Mouse (Mus musculus): ENCODE measurements around the gene Rpgrip1l. TPM values are rescaled to one million over a fixed set of nuclear protein-coding genes. Genes with fewer than 3 reads are reported as not detected.

Gene Rpgrip1l
- polyA plus RNA-seq, 1 experiment from 2014 or later, result 8.7 TPM

DNA sequence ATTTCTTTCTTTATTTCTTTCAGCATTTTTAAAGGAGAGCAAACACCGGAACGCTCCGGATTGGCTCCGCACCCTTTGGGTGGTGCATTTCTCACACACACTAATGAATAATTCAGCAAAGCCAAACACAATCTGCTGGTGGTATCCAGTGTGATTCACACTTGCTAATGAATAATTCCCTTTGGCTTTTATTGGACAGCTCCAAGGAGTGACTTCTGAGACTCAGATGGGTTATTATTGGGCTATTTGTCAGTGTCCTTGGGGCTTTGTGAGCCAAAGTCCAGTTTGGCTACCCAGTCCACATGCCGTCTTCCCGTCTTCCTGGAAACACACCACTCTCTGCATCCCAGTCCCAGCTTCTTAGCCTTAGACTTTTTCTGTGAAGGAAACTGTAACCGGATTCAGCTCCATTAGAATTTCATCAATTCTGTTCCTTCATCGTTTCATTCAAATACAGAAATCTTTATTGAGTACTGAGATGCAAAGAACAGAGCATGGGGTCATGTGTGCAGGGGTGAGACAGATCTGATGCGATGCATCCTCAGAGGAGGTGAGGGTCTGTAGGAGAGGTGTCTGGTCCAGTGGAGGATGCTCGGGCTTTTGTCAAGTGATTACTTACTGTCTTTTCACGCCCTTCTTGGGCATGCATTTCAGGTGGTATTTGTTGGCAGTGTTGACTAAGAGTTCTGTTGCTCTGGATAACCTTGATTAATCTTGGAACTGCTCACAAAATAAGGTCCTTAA is 43.1 kb upstream of the Rpgrip1l start:
- no peak for DNase-seq (ENCODE audit: low spot score)
- TF ChIP-seq CTCF (IDR thresholded peaks at IDR 0.05; ENCODE audit: low read depth), result no peak
- Histone ChIP-seq H3K27me3 (ENCODE audit: insufficient read depth, low read length) (no peaks in the 10 kb centered on the region), H3K4me1 (replicated peaks; ENCODE audit: insufficient read depth, low read length) (no peaks in the 10 kb centered on the region), H3K4me3 (replicated peaks; ENCODE audit: low read depth, low read length) (no peak overlapping the region), H3K9ac (ENCODE audit: low read depth, low read length) (no peak overlapping the region), H3K9me3 (replicated peaks; ENCODE audit: low read length) (no peaks in the 10 kb centered on the region), H3K4me2 (ENCODE audit: low read length) (no peak overlapping the region), H3K36me3 (ENCODE audit: insufficient read depth, low read length) (no peaks in the 10 kb centered on the region), H3K27ac (no peak overlapping the region)
- 84% methylated on average over 11 of the region's 11 CpGs for WGBS
- ATAC-seq (replicated peaks; ENCODE audit: low FRiP score, low read depth), result no peak

DNA sequence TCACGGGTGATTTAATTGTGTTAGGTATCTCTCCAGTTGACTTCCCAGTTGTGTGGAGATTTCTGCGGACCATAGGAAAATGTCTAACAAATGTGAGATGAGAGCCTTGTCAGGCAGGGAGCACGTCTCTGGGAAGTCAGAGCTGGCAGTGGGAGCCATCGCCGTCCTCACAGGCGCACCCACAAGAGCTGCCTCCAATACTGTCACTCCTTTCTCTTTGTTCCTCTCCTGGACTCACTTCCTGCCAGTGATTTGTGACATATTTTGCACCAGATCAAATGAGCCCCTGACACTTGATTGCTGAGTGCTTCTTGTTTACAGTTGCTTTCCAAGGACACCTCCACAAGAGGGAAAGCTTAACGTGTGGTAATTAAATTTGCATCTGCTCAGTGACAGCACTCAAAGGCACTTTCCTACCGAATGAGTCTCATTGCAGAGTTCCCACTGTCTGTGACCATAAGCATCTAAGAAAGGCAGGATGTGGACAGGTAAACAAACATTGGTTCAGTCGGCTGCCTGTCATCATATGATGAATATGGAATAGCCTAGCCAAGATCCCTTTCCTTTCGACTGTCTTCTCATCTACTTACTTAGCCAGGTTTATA is 42.3 kb upstream of the Rpgrip1l start:
- no peak overlapping the region for H3K27ac ChIP-seq
- H3K4me1 ChIP-seq (replicated peaks; ENCODE audit: insufficient read depth, low read length), result 0 out of 2 replicates have a peak, but pooled peaks cover 3% of the 10 kb centered on the region
- H3K9ac ChIP-seq (ENCODE audit: low read depth, low read length), result no peak overlapping the region
- no peak overlapping the region for H3K4me3 ChIP-seq (replicated peaks; ENCODE audit: low read depth, low read length)
- DNase-seq (ENCODE audit: low spot score) (no peak), ATAC-seq (replicated peaks; ENCODE audit: low FRiP score, low read depth) (no peak)
- TF ChIP-seq CTCF (IDR thresholded peaks at IDR 0.05; ENCODE audit: low read depth), result no peak
- no peaks in the 10 kb centered on the region for H3K9me3 ChIP-seq (replicated peaks; ENCODE audit: low read length)
- 41% methylated on average over 10 of the region's 10 CpGs for WGBS
- H3K36me3 ChIP-seq (ENCODE audit: insufficient read depth, low read length), result no peaks in the 10 kb centered on the region
- no peaks in the 10 kb centered on the region for H3K27me3 ChIP-seq (ENCODE audit: insufficient read depth, low read length)
- no peak overlapping the region for H3K4me2 ChIP-seq (ENCODE audit: low read length)

GRCm38 (mm10) chr8:91353907-91354306 is 40.8 kb upstream of the Rpgrip1l start:
- no peak for DNase-seq (ENCODE audit: low spot score)
- H3K4me1 ChIP-seq (replicated peaks; ENCODE audit: insufficient read depth, low read length), result 0 out of 2 replicates have a peak, but pooled peaks cover 3% of the 10 kb centered on the region
- no peak for ATAC-seq (replicated peaks; ENCODE audit: low FRiP score, low read depth)
- H3K4me3 ChIP-seq (replicated peaks; ENCODE audit: low read depth, low read length), result no peak overlapping the region
- H3K27ac ChIP-seq, result no peak overlapping the region
- H3K9ac ChIP-seq (ENCODE audit: low read depth, low read length), result no peak overlapping the region
- no peaks in the 10 kb centered on the region for H3K9me3 ChIP-seq (replicated peaks; ENCODE audit: low read length)
- no peaks in the 10 kb centered on the region for H3K27me3 ChIP-seq (ENCODE audit: insufficient read depth, low read length)
- no peak overlapping the region for H3K4me2 ChIP-seq (ENCODE audit: low read length)
- no peaks in the 10 kb centered on the region for H3K36me3 ChIP-seq (ENCODE audit: insufficient read depth, low read length)
- peak; percentile 48; the same call in 1 of the 2 replicates for TF ChIP-seq CTCF (IDR thresholded peaks at IDR 0.05; ENCODE audit: low read depth)
- 90% methylated on average over 4 of the region's 4 CpGs for WGBS

DNA sequence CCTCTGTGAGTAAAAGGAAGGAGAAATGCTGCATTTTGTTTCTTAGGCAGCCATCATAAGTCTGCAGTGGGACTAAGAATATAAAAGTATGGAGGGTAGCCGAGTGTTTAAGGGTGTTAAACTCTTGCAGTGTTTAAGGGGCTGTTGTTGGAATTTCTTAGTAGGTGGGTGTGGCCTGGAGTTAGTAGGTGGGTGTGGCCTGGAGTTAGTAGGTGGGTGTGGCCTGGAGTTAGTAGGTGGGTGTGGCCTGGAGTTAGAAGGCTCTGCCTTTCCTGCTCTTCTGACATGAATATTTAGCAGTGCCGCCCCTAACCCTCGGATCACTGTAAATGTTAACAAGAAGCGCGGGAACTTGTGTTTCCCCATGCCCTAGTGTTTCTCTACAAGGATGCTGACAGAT is 40.0 kb upstream of the Rpgrip1l start:
- Histone ChIP-seq H3K4me2 (ENCODE audit: low read length) (no peak overlapping the region), H3K27ac (no peak overlapping the region), H3K4me1 (replicated peaks; ENCODE audit: insufficient read depth, low read length) (0 out of 2 replicates have a peak, but pooled peaks cover 3% of the 10 kb centered on the region), H3K9ac (ENCODE audit: low read depth, low read length) (no peak overlapping the region), H3K4me3 (replicated peaks; ENCODE audit: low read depth, low read length) (no peak overlapping the region), H3K27me3 (ENCODE audit: insufficient read depth, low read length) (no peaks in the 10 kb centered on the region), H3K9me3 (replicated peaks; ENCODE audit: low read length) (no peaks in the 10 kb centered on the region), H3K36me3 (ENCODE audit: insufficient read depth, low read length) (no peaks in the 10 kb centered on the region)
- no peak for TF ChIP-seq CTCF (IDR thresholded peaks at IDR 0.05; ENCODE audit: low read depth)
- 74% methylated on average over 5 of the region's 5 CpGs for WGBS
- DNase-seq (ENCODE audit: low spot score) (no peak), ATAC-seq (replicated peaks; ENCODE audit: low FRiP score, low read depth) (no peak)

DNA sequence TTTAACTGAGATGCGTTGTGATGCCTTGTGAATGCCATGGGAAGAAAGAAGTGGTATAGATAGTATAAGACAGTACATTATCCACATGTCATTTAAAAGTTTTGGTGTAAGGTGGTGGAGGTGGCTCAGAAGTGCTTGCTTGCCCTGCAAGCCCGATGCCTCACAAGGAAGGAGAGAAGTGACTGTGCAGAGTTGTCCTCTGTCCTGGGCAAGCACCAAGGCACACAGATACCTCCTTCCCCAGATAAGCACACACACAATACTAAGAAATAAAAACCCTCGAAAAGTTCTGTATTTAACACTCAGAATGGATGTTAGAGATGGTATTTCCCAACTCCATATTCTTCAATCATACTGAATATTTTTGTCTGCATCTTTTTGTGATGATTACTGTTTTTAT is 39.5 kb upstream of the Rpgrip1l start:
- H3K27ac ChIP-seq, result no peak overlapping the region
- H3K4me1 ChIP-seq (replicated peaks; ENCODE audit: insufficient read depth, low read length), result 0 out of 2 replicates have a peak, but pooled peaks cover 7% of the 10 kb centered on the region
- DNase-seq (ENCODE audit: low spot score) (no peak), ATAC-seq (replicated peaks; ENCODE audit: low FRiP score, low read depth) (no peak)
- 90% methylated on average over 3 of the region's 3 CpGs for WGBS
- H3K9ac ChIP-seq (ENCODE audit: low read depth, low read length), result no peak overlapping the region
- no peaks in the 10 kb centered on the region for H3K9me3 ChIP-seq (replicated peaks; ENCODE audit: low read length)
- no peak for TF ChIP-seq CTCF (IDR thresholded peaks at IDR 0.05; ENCODE audit: low read depth)
- no peaks in the 10 kb centered on the region for H3K36me3 ChIP-seq (ENCODE audit: insufficient read depth, low read length)
- no peaks in the 10 kb centered on the region for H3K27me3 ChIP-seq (ENCODE audit: insufficient read depth, low read length)
- H3K4me2 ChIP-seq (ENCODE audit: low read length), result no peak overlapping the region
- no peak overlapping the region for H3K4me3 ChIP-seq (replicated peaks; ENCODE audit: low read depth, low read length)

- Histone ChIP-seq H3K4me2 (ENCODE audit: low read length) (no peak overlapping the region), H3K9me3 (replicated peaks; ENCODE audit: low read length) (no peaks in the 10 kb centered on the region), H3K4me1 (replicated peaks; ENCODE audit: insufficient read depth, low read length) (0 out of 2 replicates have a peak, but pooled peaks cover 7% of the 10 kb centered on the region), H3K9ac (ENCODE audit: low read depth, low read length) (no peak overlapping the region), H3K27ac (no peak overlapping the region), H3K27me3 (ENCODE audit: insufficient read depth, low read length) (no peaks in the 10 kb centered on the region), H3K4me3 (replicated peaks; ENCODE audit: low read depth, low read length) (no peak overlapping the region), H3K36me3 (ENCODE audit: insufficient read depth, low read length) (no peaks in the 10 kb centered on the region)
- 56% methylated on average over 7 of the region's 7 CpGs for WGBS
- DNase-seq (ENCODE audit: low spot score) (no peak), ATAC-seq (replicated peaks; ENCODE audit: low FRiP score, low read depth) (no peak)
- no peak for TF ChIP-seq CTCF (IDR thresholded peaks at IDR 0.05; ENCODE audit: low read depth)
These were observed 37.6 kb upstream of the Rpgrip1l start for GRCm38 (mm10) chr8:91350628-91351027.
